Mouse (Mus musculus): Measurements from ENCODE around the gene Snrpa. TPM values are rescaled to one million over a fixed set of nuclear protein-coding genes. Genes with fewer than 3 reads are reported as not detected.

Gene Snrpa
- polyA plus RNA-seq, 1 experiment from 2014 or later, result 160 TPM

- H3K4me1 ChIP-seq (replicated peaks; ENCODE audit: insufficient read depth, low read length), result peaks cover 34% of the 10 kb centered on the region; the same call in 1 of the 2 replicates
- no peaks in the 10 kb centered on the region for H3K27me3 ChIP-seq (ENCODE audit: insufficient read depth, low read length)
- DNase-seq (ENCODE audit: low spot score) (peak; percentile 30), ATAC-seq (replicated peaks; ENCODE audit: low FRiP score, low read depth) (no peak)
- 0 out of 2 replicates have a peak overlapping the region, but pooled peaks have one; percentile 3 for H3K4me3 ChIP-seq (replicated peaks; ENCODE audit: low read depth, low read length)
- H3K9me3 ChIP-seq (replicated peaks; ENCODE audit: low read length), result no peaks in the 10 kb centered on the region
- H3K36me3 ChIP-seq (ENCODE audit: insufficient read depth, low read length), result peaks cover 10% of the 10 kb centered on the region; the same call in 1 of the 2 replicates
- H3K27ac ChIP-seq, result 0 out of 2 replicates have a peak overlapping the region, but pooled peaks have one; percentile 2
- TF ChIP-seq CTCF (IDR thresholded peaks at IDR 0.05; ENCODE audit: low read depth), result no peak
- WGBS, result 52% methylated on average over 5 of the region's 5 CpGs
- 0 out of 2 replicates have a peak overlapping the region, but pooled peaks have one; percentile 31 for H3K9ac ChIP-seq (ENCODE audit: low read depth, low read length)
- H3K4me2 ChIP-seq (ENCODE audit: low read length), result peak overlapping the region; percentile 66; the same call in 1 of the 2 replicates
Measured at GRCm38 (mm10) chr7:27163450-27163805, 32.6 kb downstream of the Snrpa start.

GRCm38 (mm10) chr7:27162780-27163449 is 33.2 kb downstream of the Snrpa start:
- 80% methylated on average over 5 of the region's 5 CpGs for WGBS
- Histone ChIP-seq H3K27ac (0 out of 2 replicates have a peak overlapping the region, but pooled peaks have one; percentile 2), H3K4me1 (replicated peaks; ENCODE audit: insufficient read depth, low read length) (peaks cover 31% of the 10 kb centered on the region; the same call in 1 of the 2 replicates), H3K36me3 (ENCODE audit: insufficient read depth, low read length) (peaks cover 15% of the 10 kb centered on the region), H3K4me3 (replicated peaks; ENCODE audit: low read depth, low read length) (no peak overlapping the region), H3K9ac (ENCODE audit: low read depth, low read length) (0 out of 2 replicates have a peak overlapping the region, but pooled peaks have one; percentile 31), H3K4me2 (ENCODE audit: low read length) (peak overlapping the region; percentile 66; the same call in 1 of the 2 replicates), H3K9me3 (replicated peaks; ENCODE audit: low read length) (no peaks in the 10 kb centered on the region), H3K27me3 (ENCODE audit: insufficient read depth, low read length) (no peaks in the 10 kb centered on the region)
- no peak for DNase-seq (ENCODE audit: low spot score)
- ATAC-seq (replicated peaks; ENCODE audit: low FRiP score, low read depth), result no peak
- no peak for TF ChIP-seq CTCF (IDR thresholded peaks at IDR 0.05; ENCODE audit: low read depth)

- no peak overlapping the region for H3K4me2 ChIP-seq (ENCODE audit: low read length)
- peaks cover 22% of the 10 kb centered on the region for H3K36me3 ChIP-seq (ENCODE audit: insufficient read depth, low read length)
- DNase-seq (ENCODE audit: low spot score) (peak; percentile 29), ATAC-seq (replicated peaks; ENCODE audit: low FRiP score, low read depth) (no peak)
- H3K27ac ChIP-seq, result no peak overlapping the region
- no peak for TF ChIP-seq CTCF (IDR thresholded peaks at IDR 0.05; ENCODE audit: low read depth)
- H3K27me3 ChIP-seq (ENCODE audit: insufficient read depth, low read length), result no peaks in the 10 kb centered on the region
- no peaks in the 10 kb centered on the region for H3K9me3 ChIP-seq (replicated peaks; ENCODE audit: low read length)
- H3K9ac ChIP-seq (ENCODE audit: low read depth, low read length), result no peak overlapping the region
- WGBS, result 82% methylated on average over 4 of the region's 4 CpGs
- peaks cover 31% of the 10 kb centered on the region; the same call in 1 of the 2 replicates for H3K4me1 ChIP-seq (replicated peaks; ENCODE audit: insufficient read depth, low read length)
- no peak overlapping the region for H3K4me3 ChIP-seq (replicated peaks; ENCODE audit: low read depth, low read length)
Measured at GRCm38 (mm10) chr7:27161744-27162143, 34.3 kb downstream of the Snrpa start.

- Histone ChIP-seq H3K4me1 (replicated peaks; ENCODE audit: insufficient read depth, low read length) (peaks cover 31% of the 10 kb centered on the region; the same call in 1 of the 2 replicates), H3K4me2 (ENCODE audit: low read length) (no peak overlapping the region), H3K4me3 (replicated peaks; ENCODE audit: low read depth, low read length) (no peak overlapping the region), H3K9ac (ENCODE audit: low read depth, low read length) (no peak overlapping the region), H3K27ac (peak overlapping the region; percentile 27; the same call in 1 of the 2 replicates), H3K9me3 (replicated peaks; ENCODE audit: low read length) (no peaks in the 10 kb centered on the region), H3K27me3 (ENCODE audit: insufficient read depth, low read length) (no peaks in the 10 kb centered on the region), H3K36me3 (ENCODE audit: insufficient read depth, low read length) (peaks cover 22% of the 10 kb centered on the region)
- TF ChIP-seq CTCF (IDR thresholded peaks at IDR 0.05; ENCODE audit: low read depth), result no peak
- DNase-seq (ENCODE audit: low spot score), result no peak
- WGBS, result 83% methylated on average over 3 of the region's 3 CpGs
- no peak for ATAC-seq (replicated peaks; ENCODE audit: low FRiP score, low read depth)
Measured at GRCm38 (mm10) chr7:27160921-27161320, 35.1 kb downstream of the Snrpa start.

GRCm38 (mm10) chr7:27159882-27160281 is 36.2 kb downstream of the Snrpa start:
- peak; percentile 98 for DNase-seq (ENCODE audit: low spot score)
- peak overlapping the region; percentile 27; the same call in 1 of the 2 replicates for H3K27ac ChIP-seq
- H3K36me3 ChIP-seq (ENCODE audit: insufficient read depth, low read length), result peaks cover 18% of the 10 kb centered on the region
- ATAC-seq (replicated peaks; ENCODE audit: low FRiP score, low read depth), result peak; percentile 93
- H3K9me3 ChIP-seq (replicated peaks; ENCODE audit: low read length), result no peaks in the 10 kb centered on the region
- H3K4me2 ChIP-seq (ENCODE audit: low read length), result no peak overlapping the region
- peaks cover 24% of the 10 kb centered on the region; the same call in 1 of the 2 replicates for H3K4me1 ChIP-seq (replicated peaks; ENCODE audit: insufficient read depth, low read length)
- WGBS, result 9% methylated on average over 8 of the region's 8 CpGs
- peak; percentile 99 for TF ChIP-seq CTCF (IDR thresholded peaks at IDR 0.05; ENCODE audit: low read depth)
- no peaks in the 10 kb centered on the region for H3K27me3 ChIP-seq (ENCODE audit: insufficient read depth, low read length)
- no peak overlapping the region for H3K9ac ChIP-seq (ENCODE audit: low read depth, low read length)
- no peak overlapping the region for H3K4me3 ChIP-seq (replicated peaks; ENCODE audit: low read depth, low read length)

- H3K4me1 ChIP-seq (replicated peaks; ENCODE audit: insufficient read depth, low read length), result peaks cover 18% of the 10 kb centered on the region; the same call in 1 of the 2 replicates
- no peak overlapping the region for H3K4me3 ChIP-seq (replicated peaks; ENCODE audit: low read depth, low read length)
- H3K9me3 ChIP-seq (replicated peaks; ENCODE audit: low read length), result no peaks in the 10 kb centered on the region
- no peak overlapping the region for H3K4me2 ChIP-seq (ENCODE audit: low read length)
- peaks cover 18% of the 10 kb centered on the region for H3K36me3 ChIP-seq (ENCODE audit: insufficient read depth, low read length)
- no peaks in the 10 kb centered on the region for H3K27me3 ChIP-seq (ENCODE audit: insufficient read depth, low read length)
- no peak for DNase-seq (ENCODE audit: low spot score)
- ATAC-seq (replicated peaks; ENCODE audit: low FRiP score, low read depth), result no peak
- WGBS, result 94% methylated on average over 6 of the region's 6 CpGs
- no peak overlapping the region for H3K9ac ChIP-seq (ENCODE audit: low read depth, low read length)
- no peak for TF ChIP-seq CTCF (IDR thresholded peaks at IDR 0.05; ENCODE audit: low read depth)
- H3K27ac ChIP-seq, result no peak overlapping the region
Measured at GRCm38 (mm10) chr7:27159256-27159655, 36.8 kb downstream of the Snrpa start.

Measured in kidney, postnatal 0 days (tissue).